Comparison of ENCODE assay signal across 8 mouse cellular contexts in genomic region chr2:92055101-92055813, GRCm38 (mm10). TPM values are rescaled to one million over a fixed set of nuclear protein-coding genes. Genes with fewer than 3 reads are reported as not detected.
DNase-seq lines count a peak whose midpoint lies in the region; ATAC-seq lines count a peak whose summit lies in the region.

No protein-coding gene starts in this region.

- H3K4me1 ChIP-seq in hindbrain, embryonic 14.5 days (replicated peaks; ENCODE audit: control insufficient read depth, insufficient read depth, low read length): peaks cover 15% of the 10 kb centered on the region; the same call in 1 of the 2 replicates

- H3K4me3 ChIP-seq in hindbrain, embryonic 14.5 days (replicated peaks; ENCODE audit: low read length): peak overlapping the region; percentile 29

- peak overlapping the region; percentile 44 for H3K9ac ChIP-seq in hindbrain, embryonic 14.5 days

- peaks cover 29% of the 10 kb centered on the region for H3K27me3 ChIP-seq in hindbrain, embryonic 14.5 days (ENCODE audit: control insufficient read depth, insufficient read depth, low read length)

- no peak overlapping the region for H3K27ac ChIP-seq in hindbrain, embryonic 14.5 days

- ATAC-seq in hindbrain, embryonic 14.5 days (ENCODE audit: low FRiP score): peak; percentile 61

- H3K4me2 ChIP-seq in hindbrain, embryonic 14.5 days (replicated peaks): peak overlapping the region; percentile 67

- DNase-seq in NIH3T3 (ENCODE audit: low read depth): peak; percentile 87
- DNase-seq in cerebellum, adult 9-11 months: peak; percentile 87
- peak; percentile 74 to 79 for DNase-seq in frontal cortex, postnatal 25 days (ENCODE audit: low spot score in 2 of 2)
- DNase-seq in hindbrain, embryonic 14.5 days (ENCODE audit: low spot score): peak; percentile 86
- DNase-seq in layer of hippocampus, postnatal 36 days: peak; percentile 83 to 85
- peak; percentile 91 for DNase-seq in lung, postnatal 25 days (ENCODE audit: low spot score)
- DNase-seq in retina, embryonic 14.5 days (ENCODE audit: low spot score): peak; percentile 92
- DNase-seq in thymus, postnatal 36 days: peak; percentile 87 to 91

- H3K9me3 ChIP-seq in hindbrain, embryonic 14.5 days (ENCODE audit: control insufficient read depth, low read length): no peaks in the 10 kb centered on the region

- no peaks in the 10 kb centered on the region for H3K36me3 ChIP-seq in hindbrain, embryonic 14.5 days (replicated peaks; ENCODE audit: control insufficient read depth, insufficient read depth)

- WGBS in hindbrain, embryonic 14.5 days: 4% methylated on average over 38 of the region's 38 CpGs

RNA-seq across cellular contexts. Expression of gene Creb3l1, which starts 31.0 kb away (rescaled TPM):
- 3.5 and 3.6 TPM in 2 replicates for polyA plus RNA-seq in hindbrain, embryonic 14.5 days (2014; fragmentation: Nextera tagmentation; extraction: Ambion mirVana)
- total RNA-seq in layer of hippocampus, postnatal 36 days (2021): 1 to 10 TPM; 3.4 to 4.3 TPM

RNA-seq across cellular contexts. Expression of gene Phf21a, which starts 37.7 kb away (rescaled TPM):
- polyA plus RNA-seq in hindbrain, embryonic 14.5 days (2014; fragmentation: Nextera tagmentation; extraction: Ambion mirVana): 29.6 and 32.2 TPM in 2 replicates
- total RNA-seq in layer of hippocampus, postnatal 36 days (2021): 100 to 1,000 TPM; 136 to 142 TPM
